Mouse (Mus musculus) erythroblast, embryonic 14.5 days (primary cell): ENCODE measurements around the gene Mcub.

ENCODE experiments used
- GATA1 ChIP-seq: IDR thresholded peaks from 2 replicates; pipeline ENCODE4 v1.6.1; 2012; ENCODE audit warnings: low read length, inconsistent platforms, mixed read lengths
- TAL1 ChIP-seq: IDR thresholded peaks from 3 replicates; pipeline ENCODE4 v1.6.1; 2012; ENCODE audit warnings: low read length, inconsistent platforms, mixed read lengths

- TF ChIP-seq GATA1 (no peak), TAL1 (no peak)
Observed at GRCm38 (mm10) chr3:129903369-129903768, 66.6 kb downstream of the Mcub start.
